Mouse (Mus musculus) thymus, postnatal 10 days (tissue): ENCODE data around the gene Prcp.
"Not testable (repeated sequence)": the region's sequence is repeated elsewhere in the genome, so short reads cannot be mapped to it uniquely, and the experiment has no call there.

ENCODE experiments used
- DNase-seq, 2 experiments: peaks; one replicate each; pipeline ENCODE4 v3.0.0; 2021; ENCODE audit warnings: low spot score in 2 of 2

Gene Prcp

GRCm38 (mm10) chr7:92978720-92979119, 104.5 kb downstream of the Prcp start:
- DNase-seq, result not testable (repeated sequence)

- no peak for DNase-seq
These were observed 106.5 kb downstream of the Prcp start for GRCm38 (mm10) chr7:92980741-92981140.

GRCm38 (mm10) chr7:92981864-92982263, 107.6 kb downstream of the Prcp start:
- no peak for DNase-seq
